Mouse (Mus musculus) olfactory bulb, adult 2 months (tissue): ENCODE measurements around the gene Pla2g12b.

Experiments used
- CTCF ChIP-seq: fragments of 200-500 bp; IDR thresholded peaks from 2 replicates; pipeline ENCODE4 v1.5.1; 2012; ENCODE audit warnings: low read depth, mild to moderate bottlenecking, low read length, moderate library complexity; ENCODE audit not compliant: insufficient read depth
- POLR2A ChIP-seq: fragments of 200-500 bp; IDR thresholded peaks from 2 replicates; pipeline ENCODE4 v1.6.1; 2012; ENCODE audit warnings: mild to moderate bottlenecking, low read depth, low read length, moderate library complexity; ENCODE audit not compliant: insufficient read depth

DNA sequence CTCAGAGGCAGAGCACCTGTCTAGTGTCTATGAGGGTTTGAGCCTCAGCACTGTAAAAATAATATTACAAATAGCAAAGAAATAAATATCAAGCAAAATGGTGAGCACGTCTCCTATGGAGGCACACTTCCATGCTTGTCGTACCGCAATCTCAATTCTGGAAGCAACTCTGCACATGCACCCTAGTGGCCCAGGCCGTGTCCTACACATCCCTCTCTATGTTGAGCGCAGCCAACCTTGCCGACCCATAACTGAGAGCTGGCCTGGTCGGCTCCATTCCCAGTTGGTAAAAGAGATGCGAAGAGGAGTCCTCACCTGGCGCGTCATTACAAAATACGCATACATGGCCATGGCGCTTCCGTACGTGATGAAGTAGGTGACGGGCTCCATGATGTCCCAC is 51.2 kb downstream of the Pla2g12b start:
- TF ChIP-seq CTCF (no peak), POLR2A (no peak)
